Mouse (Mus musculus): ENCODE measurements around the gene Syde2.

GRCm38 (mm10) chr3:146044977-146045376 is 57.3 kb downstream of the Syde2 start:
- TF ChIP-seq EP300 (IDR thresholded peaks at IDR 0.05; ENCODE audit: low read depth) (no peak), CTCF (IDR thresholded peaks at IDR 0.05; ENCODE audit: low read depth) (no peak)
